Mouse (Mus musculus): Measurements from ENCODE around the gene Mag. TPM values are rescaled to one million over a fixed set of nuclear protein-coding genes. Genes with fewer than 3 reads are reported as not detected.

Gene Mag
- polyA plus RNA-seq (2015; fragmentation: Illumina TruSeq; extraction: RNeasy Lipid Tissue Mini Kit (QIAGEN cat#74804); ENCODE audit: insufficient read depth, low replicate concordance): 1.0 TPM

DNA sequence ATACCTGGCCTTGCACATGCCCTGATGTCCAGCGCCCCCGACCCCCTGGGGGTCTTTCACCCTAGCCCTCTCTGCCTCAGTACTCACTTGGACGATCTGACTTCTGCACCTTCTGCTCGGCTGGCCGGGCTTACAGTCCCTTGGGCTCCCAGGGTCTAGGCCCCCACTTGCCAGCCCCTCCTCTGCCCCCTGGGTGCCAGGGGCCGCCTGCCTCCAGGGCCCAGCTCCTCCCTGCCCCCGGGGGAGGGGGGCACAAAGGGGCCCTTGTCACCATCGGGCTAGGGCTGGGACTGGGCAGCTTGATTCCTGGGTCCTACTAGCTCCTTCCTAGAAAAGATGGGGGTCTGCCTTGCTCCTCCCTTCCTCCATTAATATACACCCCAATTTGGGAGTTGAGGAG, at the start of gene Mag:
Gene Mag (minus strand): TSS at position 142 of the 400 bp plus-strand sequence.

DNA sequence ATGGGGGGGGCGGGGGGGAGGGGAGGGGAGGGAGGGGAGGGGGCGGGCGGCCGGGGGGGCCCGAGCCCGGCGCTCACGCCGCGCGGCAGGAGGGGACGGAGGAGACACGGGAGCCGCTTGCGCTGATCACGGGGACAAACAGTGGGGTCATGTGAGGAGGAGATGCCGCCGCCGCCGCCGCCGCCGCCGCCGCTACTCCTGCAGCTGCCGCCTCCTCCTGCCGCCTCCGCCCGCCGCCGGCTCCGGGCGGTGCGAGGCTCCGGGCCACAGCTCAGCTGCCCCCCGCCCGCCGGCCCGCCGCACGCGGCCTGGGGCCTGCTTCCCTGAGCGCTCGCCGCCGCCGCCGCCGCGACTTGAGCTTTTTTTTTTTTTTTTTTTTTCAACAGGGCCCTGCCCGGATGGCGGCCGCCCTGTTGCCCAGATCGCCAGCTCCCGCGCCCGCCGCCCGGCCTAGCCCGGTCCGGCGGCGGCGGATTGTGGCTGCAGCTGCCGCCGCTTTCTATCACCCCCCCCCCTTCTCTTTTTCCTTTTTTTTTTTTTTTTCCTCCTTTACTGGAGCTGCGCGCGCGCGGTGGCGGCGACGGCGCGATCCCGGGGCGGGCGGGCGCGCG, 42.2 kb upstream of the Mag start, which contains the start of gene Usf2:
Gene Usf2 (minus strand): TSS at position 48 of the 611 bp plus-strand sequence.

DNA sequence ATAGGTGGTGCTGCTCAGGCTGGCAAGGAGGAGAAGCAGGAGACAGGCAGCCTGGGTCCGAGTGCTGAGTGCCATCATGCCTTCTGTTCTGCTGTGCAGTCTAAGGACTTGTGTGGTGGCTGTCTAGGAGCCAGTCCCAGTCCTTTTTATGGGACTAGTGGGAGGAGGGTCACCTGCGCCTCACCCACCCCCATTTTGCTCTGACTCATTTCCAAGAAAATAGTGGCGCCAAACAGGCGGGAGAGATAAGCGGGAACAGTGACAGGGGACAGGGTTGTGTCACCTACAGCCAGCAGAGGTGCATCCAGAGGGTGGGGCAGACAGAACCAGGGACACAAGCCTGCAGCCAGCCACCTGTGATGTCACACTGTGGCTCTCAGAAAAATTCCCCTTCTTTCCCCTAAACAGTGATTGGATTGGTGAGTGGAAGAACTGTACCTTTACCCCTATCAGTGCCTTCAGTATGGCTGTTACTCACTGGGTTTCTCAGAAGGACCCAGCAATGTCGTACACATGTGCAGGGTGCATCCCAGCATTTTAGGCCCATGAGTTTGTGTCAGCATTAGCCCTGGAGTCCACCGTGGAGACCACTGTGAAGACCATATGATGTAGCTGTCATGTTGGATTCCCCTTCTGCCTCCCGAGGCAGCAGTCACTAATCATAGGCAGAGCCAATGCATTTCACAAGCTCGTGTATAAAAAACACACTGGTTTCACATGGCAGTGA, 29.4 kb upstream of the Mag start, which contains the start of gene Hamp:
Gene Hamp (minus strand): TSS at position 124 of the 727 bp plus-strand sequence.

GRCm38 (mm10) chr7:30924581-30924980, 9.9 kb upstream of the Mag start, which contains the start of gene Hamp2:
Gene Hamp2, minus strand, starts transcription at chr7:30924681.

GRCm38 (mm10) chr7:30880176-30880575, 34.5 kb downstream of the Mag start, which contains the start of gene Cd22:
Gene Cd22, minus strand, starts transcription at chr7:30880342.

DNA sequence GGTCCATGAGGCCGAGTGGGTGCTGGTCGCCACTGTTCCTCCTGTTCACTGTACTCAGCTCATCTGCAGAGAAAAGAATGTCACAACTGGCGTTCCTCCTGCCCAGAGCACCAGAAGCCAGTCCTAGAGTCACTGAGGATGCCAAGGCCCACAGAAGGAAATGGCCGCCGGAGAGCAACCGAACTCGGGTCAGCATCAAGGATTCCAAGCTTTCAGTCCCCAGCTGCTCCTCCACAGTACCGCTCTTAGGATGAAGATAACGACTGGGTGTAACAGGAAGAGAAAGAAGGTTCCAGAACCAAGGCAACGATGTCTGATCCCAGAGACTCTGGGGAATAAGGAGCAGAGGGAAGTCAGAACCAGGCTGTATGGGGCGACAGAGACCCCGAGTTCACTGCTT, 53.2 kb downstream of the Mag start, which contains the start of gene Ffar1:
Gene Ffar1 (minus strand): TSS at position 101 of the 400 bp plus-strand sequence.

DNA sequence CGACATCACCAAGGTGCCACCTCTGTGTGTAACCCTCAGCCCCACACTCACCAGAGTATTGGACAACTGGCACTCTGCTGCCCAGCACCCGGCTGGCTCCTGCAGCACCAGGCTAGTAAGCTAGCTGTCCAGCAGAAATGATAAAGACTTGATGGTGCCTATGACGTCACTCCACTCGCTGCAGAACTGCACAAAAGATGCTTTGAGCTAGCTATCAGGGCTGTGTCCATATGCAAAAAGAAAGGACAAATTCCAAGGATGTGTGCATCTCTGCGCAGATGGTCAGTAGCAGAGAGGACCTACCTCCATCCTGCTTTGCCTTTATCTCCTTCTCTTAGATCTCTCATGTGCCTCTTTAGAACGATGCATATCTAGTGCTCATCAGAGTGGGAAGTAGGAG, 58.6 kb downstream of the Mag start, which contains the start of gene Ffar3:
Gene Ffar3 (minus strand): TSS at position 101 of the 400 bp plus-strand sequence.

Other genes starting within 250 kb of the Mag start
- gene Haus5, start 249.9 kb downstream of the Mag start, polyA plus RNA-seq (2015; fragmentation: Illumina TruSeq; extraction: RNeasy Lipid Tissue Mini Kit (QIAGEN cat#74804); ENCODE audit: insufficient read depth, low replicate concordance): 27.1 TPM
- not detected for gene Pmis2, start 243.3 kb downstream of the Mag start, polyA plus RNA-seq (2015; fragmentation: Illumina TruSeq; extraction: RNeasy Lipid Tissue Mini Kit (QIAGEN cat#74804); ENCODE audit: insufficient read depth, low replicate concordance)
- gene 2200002J24Rik, start 215.9 kb downstream of the Mag start, polyA plus RNA-seq (2015; fragmentation: Illumina TruSeq; extraction: RNeasy Lipid Tissue Mini Kit (QIAGEN cat#74804); ENCODE audit: insufficient read depth, low replicate concordance): not detected
- gene Atp4a, start 202.7 kb downstream of the Mag start, polyA plus RNA-seq (2015; fragmentation: Illumina TruSeq; extraction: RNeasy Lipid Tissue Mini Kit (QIAGEN cat#74804); ENCODE audit: insufficient read depth, low replicate concordance): not detected
- gene Tmem147, start 185.3 kb downstream of the Mag start, polyA plus RNA-seq (2015; fragmentation: Illumina TruSeq; extraction: RNeasy Lipid Tissue Mini Kit (QIAGEN cat#74804); ENCODE audit: insufficient read depth, low replicate concordance): 51.8 TPM
- not detected for gene Gapdhs, start 171.2 kb downstream of the Mag start, polyA plus RNA-seq (2015; fragmentation: Illumina TruSeq; extraction: RNeasy Lipid Tissue Mini Kit (QIAGEN cat#74804); ENCODE audit: insufficient read depth, low replicate concordance)
- gene Sbsn, start 163.4 kb downstream of the Mag start, polyA plus RNA-seq (2015; fragmentation: Illumina TruSeq; extraction: RNeasy Lipid Tissue Mini Kit (QIAGEN cat#74804); ENCODE audit: insufficient read depth, low replicate concordance): 5.4 TPM
- gene Dmkn, start 151.1 kb downstream of the Mag start, polyA plus RNA-seq (2015; fragmentation: Illumina TruSeq; extraction: RNeasy Lipid Tissue Mini Kit (QIAGEN cat#74804); ENCODE audit: insufficient read depth, low replicate concordance): 0.43 TPM
- gene Krtdap, start 127.0 kb downstream of the Mag start, polyA plus RNA-seq (2015; fragmentation: Illumina TruSeq; extraction: RNeasy Lipid Tissue Mini Kit (QIAGEN cat#74804); ENCODE audit: insufficient read depth, low replicate concordance): not detected
- 23.9 TPM for gene Ffar2, start 91.1 kb downstream of the Mag start, polyA plus RNA-seq (2015; fragmentation: Illumina TruSeq; extraction: RNeasy Lipid Tissue Mini Kit (QIAGEN cat#74804); ENCODE audit: insufficient read depth, low replicate concordance)
- gene Ffar3, start 58.7 kb downstream of the Mag start, polyA plus RNA-seq (2015; fragmentation: Illumina TruSeq; extraction: RNeasy Lipid Tissue Mini Kit (QIAGEN cat#74804); ENCODE audit: insufficient read depth, low replicate concordance): 0.41 TPM
- gene Ffar1, start 53.3 kb downstream of the Mag start, polyA plus RNA-seq (2015; fragmentation: Illumina TruSeq; extraction: RNeasy Lipid Tissue Mini Kit (QIAGEN cat#74804); ENCODE audit: insufficient read depth, low replicate concordance): 29.4 TPM
- gene Cd22, start 34.5 kb downstream of the Mag start, polyA plus RNA-seq (2015; fragmentation: Illumina TruSeq; extraction: RNeasy Lipid Tissue Mini Kit (QIAGEN cat#74804); ENCODE audit: insufficient read depth, low replicate concordance): 692 TPM
- not detected for gene Hamp2, start 9.8 kb upstream of the Mag start, polyA plus RNA-seq (2015; fragmentation: Illumina TruSeq; extraction: RNeasy Lipid Tissue Mini Kit (QIAGEN cat#74804); ENCODE audit: insufficient read depth, low replicate concordance)
- not detected for gene Hamp, start 29.2 kb upstream of the Mag start, polyA plus RNA-seq (2015; fragmentation: Illumina TruSeq; extraction: RNeasy Lipid Tissue Mini Kit (QIAGEN cat#74804); ENCODE audit: insufficient read depth, low replicate concordance)
- gene Usf2, start 41.9 kb upstream of the Mag start, polyA plus RNA-seq (2015; fragmentation: Illumina TruSeq; extraction: RNeasy Lipid Tissue Mini Kit (QIAGEN cat#74804); ENCODE audit: insufficient read depth, low replicate concordance): 183 TPM
- gene Lsr, start 58.6 kb upstream of the Mag start, polyA plus RNA-seq (2015; fragmentation: Illumina TruSeq; extraction: RNeasy Lipid Tissue Mini Kit (QIAGEN cat#74804); ENCODE audit: insufficient read depth, low replicate concordance): 2.4 TPM
- 0.69 TPM for gene Fam187b, start 58.9 kb upstream of the Mag start, polyA plus RNA-seq (2015; fragmentation: Illumina TruSeq; extraction: RNeasy Lipid Tissue Mini Kit (QIAGEN cat#74804); ENCODE audit: insufficient read depth, low replicate concordance)
- 388 TPM for gene Fxyd5, start 127.6 kb upstream of the Mag start, polyA plus RNA-seq (2015; fragmentation: Illumina TruSeq; extraction: RNeasy Lipid Tissue Mini Kit (QIAGEN cat#74804); ENCODE audit: insufficient read depth, low replicate concordance)
- not detected for gene Fxyd7, start 136.6 kb upstream of the Mag start, polyA plus RNA-seq (2015; fragmentation: Illumina TruSeq; extraction: RNeasy Lipid Tissue Mini Kit (QIAGEN cat#74804); ENCODE audit: insufficient read depth, low replicate concordance)
- 18.1 TPM for gene Fxyd1, start 142.3 kb upstream of the Mag start, polyA plus RNA-seq (2015; fragmentation: Illumina TruSeq; extraction: RNeasy Lipid Tissue Mini Kit (QIAGEN cat#74804); ENCODE audit: insufficient read depth, low replicate concordance)
- gene Lgi4, start 144.5 kb upstream of the Mag start, polyA plus RNA-seq (2015; fragmentation: Illumina TruSeq; extraction: RNeasy Lipid Tissue Mini Kit (QIAGEN cat#74804); ENCODE audit: insufficient read depth, low replicate concordance): 0.84 TPM
- 2.1 TPM for gene Fxyd3, start 161.8 kb upstream of the Mag start, polyA plus RNA-seq (2015; fragmentation: Illumina TruSeq; extraction: RNeasy Lipid Tissue Mini Kit (QIAGEN cat#74804); ENCODE audit: insufficient read depth, low replicate concordance)
- 5.0 TPM for gene Hpn, start 200.4 kb upstream of the Mag start, polyA plus RNA-seq (2015; fragmentation: Illumina TruSeq; extraction: RNeasy Lipid Tissue Mini Kit (QIAGEN cat#74804); ENCODE audit: insufficient read depth, low replicate concordance)
- 12.2 TPM for gene Scn1b, start 212.1 kb upstream of the Mag start, polyA plus RNA-seq (2015; fragmentation: Illumina TruSeq; extraction: RNeasy Lipid Tissue Mini Kit (QIAGEN cat#74804); ENCODE audit: insufficient read depth, low replicate concordance)
- gene Gramd1a, start 241.0 kb upstream of the Mag start, polyA plus RNA-seq (2015; fragmentation: Illumina TruSeq; extraction: RNeasy Lipid Tissue Mini Kit (QIAGEN cat#74804); ENCODE audit: insufficient read depth, low replicate concordance): 115 TPM

Measured in spleen, adult 10 weeks (tissue).